Mouse (Mus musculus): ENCODE data around the gene Atg101. TPM values are rescaled to one million over a fixed set of nuclear protein-coding genes. Genes with fewer than 3 reads are reported as not detected.
A peak's percentile ranks its signal among the peaks of the same experiment; 100 is the strongest.

The Atg101 gene
- polyA plus RNA-seq, 1 experiment from 2014 or later, result 74.2 TPM

DNA sequence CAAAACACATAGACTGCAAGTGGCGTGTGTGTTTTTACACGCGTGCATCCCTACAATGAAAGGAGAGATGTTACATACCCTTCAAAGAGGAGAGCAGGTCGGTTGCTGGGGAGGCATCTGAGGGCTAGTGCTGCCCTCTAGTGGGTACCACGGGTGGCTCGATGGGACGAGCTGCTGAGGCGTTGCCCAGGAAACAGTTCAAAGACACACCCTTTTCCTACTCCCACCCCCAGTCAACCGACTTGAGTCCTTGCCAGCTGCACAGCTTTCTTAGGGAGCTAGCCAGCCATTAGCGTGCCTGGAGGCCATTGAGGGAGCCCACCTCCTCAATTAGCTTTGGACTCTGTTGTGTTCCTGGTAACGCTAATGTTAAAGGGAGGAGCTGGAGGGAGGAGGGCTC is 31.8 kb downstream of the Atg101 start:
- peak overlapping the region; percentile 54 for H3K4me2 ChIP-seq (replicated peaks; ENCODE audit: low read depth, low read length)
- H3K4me3 ChIP-seq (ENCODE audit: low read depth, low read length), result peak overlapping the region; percentile 27; the same call in 1 of the 2 replicates
- ATAC-seq, result peak; percentile 83
- WGBS, result 0% methylated on average over 11 of the region's 11 CpGs
- H3K36me3 ChIP-seq (ENCODE audit: insufficient read depth, low read length), result no peaks in the 10 kb centered on the region
- no peaks in the 10 kb centered on the region; the same call in 1 of the 2 replicates for H3K4me1 ChIP-seq (ENCODE audit: insufficient read depth, low read depth, low read length)
- H3K27ac ChIP-seq (ENCODE audit: low read length), result no peak overlapping the region
- no peak overlapping the region for H3K9ac ChIP-seq (replicated peaks; ENCODE audit: low read depth)
- TF ChIP-seq EP300 (IDR thresholded peaks at IDR 0.05), result peak; percentile 75
- peak; percentile 96 for TF ChIP-seq CTCF (IDR thresholded peaks at IDR 0.05)
- H3K9me3 ChIP-seq (ENCODE audit: low read length), result no peaks in the 10 kb centered on the region
- H3K27me3 ChIP-seq (replicated peaks; ENCODE audit: insufficient read depth, low read length), result no peaks in the 10 kb centered on the region
- DNase-seq (ENCODE audit: low spot score), result peak; percentile 95

DNA sequence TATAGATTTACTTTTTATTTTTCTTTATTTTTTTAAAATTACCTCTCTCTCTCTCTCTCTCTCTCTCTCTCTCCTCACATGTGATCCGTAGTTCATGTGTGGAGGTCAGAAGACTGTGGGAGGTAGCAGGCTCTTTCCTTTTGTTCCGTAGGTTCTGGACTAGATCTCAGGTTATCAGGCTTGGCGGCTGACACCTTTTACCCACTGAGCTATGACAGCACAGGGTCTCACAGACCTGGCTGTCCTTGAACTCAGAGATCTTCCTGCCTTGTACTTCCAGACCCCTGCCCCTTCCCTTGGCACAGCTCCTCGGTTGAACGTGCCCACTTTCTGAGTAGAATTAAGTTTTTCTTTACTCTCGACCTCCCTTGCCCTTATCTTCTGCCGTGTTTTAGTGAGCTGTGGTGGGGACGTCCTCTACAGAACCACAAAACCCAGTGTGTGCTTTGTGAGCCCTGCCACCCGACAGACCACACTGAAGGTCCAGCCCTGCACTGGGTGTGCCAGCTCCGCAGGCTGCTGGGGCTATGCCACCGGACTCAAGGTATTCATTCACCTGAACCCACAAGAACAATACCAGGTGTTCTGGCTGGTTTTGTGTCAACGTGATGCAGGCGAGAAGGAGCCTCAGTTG is 32.3 kb downstream of the Atg101 start:
- Histone ChIP-seq H3K4me2 (replicated peaks; ENCODE audit: low read depth, low read length) (peak overlapping the region; percentile 54), H3K9ac (replicated peaks; ENCODE audit: low read depth) (no peak overlapping the region), H3K27me3 (replicated peaks; ENCODE audit: insufficient read depth, low read length) (no peaks in the 10 kb centered on the region), H3K4me3 (ENCODE audit: low read depth, low read length) (peak overlapping the region; percentile 27; the same call in 1 of the 2 replicates), H3K4me1 (ENCODE audit: insufficient read depth, low read depth, low read length) (no peaks in the 10 kb centered on the region; the same call in 1 of the 2 replicates), H3K27ac (ENCODE audit: low read length) (no peak overlapping the region), H3K9me3 (ENCODE audit: low read length) (no peaks in the 10 kb centered on the region), H3K36me3 (ENCODE audit: insufficient read depth, low read length) (no peaks in the 10 kb centered on the region)
- 55% methylated on average over 13 of the region's 13 CpGs for WGBS
- TF ChIP-seq CTCF (IDR thresholded peaks at IDR 0.05), result no peak
- TF ChIP-seq EP300 (IDR thresholded peaks at IDR 0.05), result no peak
- no peak for ATAC-seq
- DNase-seq (ENCODE audit: low spot score), result no peak

DNA sequence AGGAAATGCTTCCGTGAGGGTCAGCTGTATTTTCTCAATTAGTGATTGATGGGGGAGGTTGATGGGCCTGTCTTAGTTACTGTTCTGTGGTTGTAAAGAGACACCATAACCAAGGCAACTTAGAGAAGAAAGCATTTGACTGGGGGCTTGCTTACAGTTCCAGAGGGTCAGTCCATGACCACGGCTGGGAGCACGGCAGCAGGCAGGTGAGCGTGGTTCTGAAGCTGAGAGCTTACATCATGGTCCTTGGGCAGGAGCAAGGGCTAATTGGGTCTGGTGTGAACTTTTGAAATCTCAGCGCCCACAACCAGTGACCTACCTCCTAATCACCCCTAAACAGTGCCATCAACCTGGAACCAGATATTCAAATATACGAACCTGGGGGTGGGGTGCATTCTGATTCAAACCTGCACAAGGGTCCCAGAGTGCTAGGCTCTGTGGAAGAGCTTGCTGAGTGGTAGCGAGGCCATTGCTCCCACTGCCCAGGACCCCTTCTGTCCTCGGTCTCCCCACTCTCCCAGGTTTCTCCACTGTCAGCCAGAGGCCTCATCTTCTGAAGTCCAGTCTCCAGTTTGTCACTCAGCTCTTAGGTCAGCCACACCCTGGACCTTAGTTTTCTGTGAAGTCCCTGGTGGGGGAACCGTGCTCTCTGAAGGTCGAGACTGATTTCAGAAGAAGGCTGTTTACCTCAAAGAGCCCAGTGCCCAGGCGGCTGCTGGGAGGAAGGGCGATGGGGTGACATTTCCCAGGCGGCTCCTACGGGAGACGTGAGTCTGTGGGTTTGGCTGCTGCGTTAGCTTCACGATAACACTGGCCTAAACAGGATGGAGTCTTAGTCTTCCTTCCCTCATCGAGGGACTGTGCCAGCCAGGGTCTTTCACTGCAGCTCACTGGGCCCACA is 33.1 kb downstream of the Atg101 start:
- H3K36me3 ChIP-seq (ENCODE audit: insufficient read depth, low read length), result no peaks in the 10 kb centered on the region
- no peaks in the 10 kb centered on the region; the same call in 1 of the 2 replicates for H3K4me1 ChIP-seq (ENCODE audit: insufficient read depth, low read depth, low read length)
- peak overlapping the region; percentile 43 for H3K27ac ChIP-seq (ENCODE audit: low read length)
- no peak overlapping the region for H3K4me3 ChIP-seq (ENCODE audit: low read depth, low read length)
- H3K9me3 ChIP-seq (ENCODE audit: low read length), result no peaks in the 10 kb centered on the region
- TF ChIP-seq EP300 (IDR thresholded peaks at IDR 0.05) (no peak), CTCF (IDR thresholded peaks at IDR 0.05) (no peak)
- H3K27me3 ChIP-seq (replicated peaks; ENCODE audit: insufficient read depth, low read length), result no peaks in the 10 kb centered on the region
- peak; percentile 19 for ATAC-seq
- no peak overlapping the region for H3K4me2 ChIP-seq (replicated peaks; ENCODE audit: low read depth, low read length)
- no peak for DNase-seq (ENCODE audit: low spot score)
- WGBS, result 62% methylated on average over 18 of the region's 18 CpGs
- no peak overlapping the region for H3K9ac ChIP-seq (replicated peaks; ENCODE audit: low read depth)

DNA sequence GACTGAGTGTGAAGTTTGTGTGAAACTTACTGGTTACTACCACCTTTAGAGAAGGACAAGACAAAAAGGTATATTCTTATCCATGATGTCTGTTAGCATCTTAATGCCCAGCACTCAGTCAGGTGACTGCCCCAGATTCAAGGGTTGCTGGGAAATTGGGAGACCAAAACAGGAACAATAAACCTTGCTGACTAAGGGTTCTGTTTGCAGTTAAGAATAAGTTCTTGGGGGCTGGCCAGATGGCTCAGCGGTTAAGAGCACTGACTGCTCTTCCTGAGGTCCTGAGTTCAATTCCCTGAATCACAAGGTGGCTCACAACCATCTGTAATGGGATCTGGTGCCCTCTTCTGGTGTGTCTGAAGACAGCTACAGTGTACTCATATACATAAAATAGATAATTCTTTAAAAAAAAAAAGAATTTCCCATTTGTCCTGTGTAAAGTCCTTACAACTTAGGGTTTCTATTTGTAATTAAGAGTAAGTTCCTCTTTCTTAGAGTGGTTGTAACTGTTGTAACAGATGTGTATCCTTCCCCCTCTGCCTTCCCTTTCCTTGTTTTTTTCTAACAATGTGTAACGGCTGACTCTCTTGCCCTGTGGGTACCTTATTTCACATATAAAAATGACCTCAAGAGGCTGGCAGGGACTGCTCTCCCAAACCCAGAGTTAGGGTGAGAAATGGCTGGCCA is 33.9 kb downstream of the Atg101 start:
- ATAC-seq, result no peak
- no peak overlapping the region for H3K9ac ChIP-seq (replicated peaks; ENCODE audit: low read depth)
- WGBS, result 49% methylated on average over 2 of the region's 2 CpGs
- H3K4me3 ChIP-seq (ENCODE audit: low read depth, low read length), result no peak overlapping the region
- TF ChIP-seq EP300 (IDR thresholded peaks at IDR 0.05) (no peak), CTCF (IDR thresholded peaks at IDR 0.05) (peak; percentile 5; the same call in 1 of the 2 replicates)
- no peak overlapping the region for H3K4me2 ChIP-seq (replicated peaks; ENCODE audit: low read depth, low read length)
- no peaks in the 10 kb centered on the region for H3K27me3 ChIP-seq (replicated peaks; ENCODE audit: insufficient read depth, low read length)
- DNase-seq (ENCODE audit: low spot score), result no peak
- H3K4me1 ChIP-seq (ENCODE audit: insufficient read depth, low read depth, low read length), result no peaks in the 10 kb centered on the region; the same call in 1 of the 2 replicates
- no peaks in the 10 kb centered on the region for H3K9me3 ChIP-seq (ENCODE audit: low read length)
- no peak overlapping the region; the same call in 1 of the 2 replicates for H3K27ac ChIP-seq (ENCODE audit: low read length)
- H3K36me3 ChIP-seq (ENCODE audit: insufficient read depth, low read length), result no peaks in the 10 kb centered on the region

DNA sequence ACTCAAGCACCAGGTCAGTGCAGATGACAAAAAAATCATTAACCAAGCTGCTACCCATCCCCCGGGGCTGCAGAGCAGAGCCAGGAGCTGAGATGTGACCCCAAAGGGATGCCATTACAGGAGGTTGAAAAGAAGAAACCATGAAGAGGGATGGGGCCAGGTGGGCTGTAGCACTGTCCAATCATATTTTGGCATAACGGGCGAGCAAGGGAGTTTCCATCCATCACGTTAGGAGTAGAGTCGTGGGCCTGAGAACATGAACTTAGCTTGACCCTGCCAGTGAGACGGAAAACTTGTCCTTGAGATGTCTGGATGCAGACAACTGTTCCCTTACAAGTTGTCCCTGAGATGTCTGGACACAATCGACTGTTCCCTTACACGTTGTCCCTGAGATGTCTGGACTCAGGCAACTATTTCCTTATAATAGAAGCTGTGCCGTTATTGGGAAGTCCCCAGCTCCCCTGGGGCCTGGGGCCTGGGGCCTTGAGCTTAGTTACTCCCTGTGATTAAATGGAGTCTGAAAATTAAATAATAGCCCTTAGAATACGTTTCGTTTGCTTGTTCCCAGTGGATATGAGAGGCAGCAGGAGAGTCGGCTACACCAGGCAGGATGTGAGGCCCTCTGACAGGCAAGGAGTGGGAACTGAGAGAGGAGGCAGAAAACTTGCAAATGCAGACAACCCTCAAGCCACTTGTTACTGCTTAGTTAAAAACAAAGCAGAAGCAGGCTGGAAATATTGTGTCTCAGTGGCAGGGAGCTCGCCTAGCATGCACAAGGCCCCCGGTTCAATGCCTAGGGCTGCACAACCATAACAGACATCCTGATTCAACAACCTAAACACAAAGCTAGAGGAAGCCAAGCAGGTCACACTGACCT is 35.1 kb downstream of the Atg101 start:
- H3K9me3 ChIP-seq (ENCODE audit: low read length), result no peaks in the 10 kb centered on the region
- no peaks in the 10 kb centered on the region; the same call in 1 of the 2 replicates for H3K4me1 ChIP-seq (ENCODE audit: insufficient read depth, low read depth, low read length)
- 49% methylated on average over 14 of the region's 14 CpGs for WGBS
- DNase-seq (ENCODE audit: low spot score) (no peak), ATAC-seq (no peak)
- no peaks in the 10 kb centered on the region for H3K27me3 ChIP-seq (replicated peaks; ENCODE audit: insufficient read depth, low read length)
- H3K36me3 ChIP-seq (ENCODE audit: insufficient read depth, low read length), result no peaks in the 10 kb centered on the region
- H3K27ac ChIP-seq (ENCODE audit: low read length), result peak overlapping the region; percentile 9; the same call in 1 of the 2 replicates
- no peak overlapping the region for H3K9ac ChIP-seq (replicated peaks; ENCODE audit: low read depth)
- TF ChIP-seq EP300 (IDR thresholded peaks at IDR 0.05) (no peak), CTCF (IDR thresholded peaks at IDR 0.05) (no peak)
- no peak overlapping the region for H3K4me2 ChIP-seq (replicated peaks; ENCODE audit: low read depth, low read length)
- H3K4me3 ChIP-seq (ENCODE audit: low read depth, low read length), result no peak overlapping the region
